Mouse (Mus musculus) G1E-ER4 (cell line): ENCODE results near the gene Drd1. TPM values are rescaled to one million over a fixed set of nuclear protein-coding genes. Genes with fewer than 3 reads are reported as not detected.

Source experiments
- GATA1 ChIP-seq: IDR thresholded peaks from one replicate; pipeline ENCODE4 v1.8.0; 2012; ENCODE audit warnings: low read length, inconsistent platforms
- polyA plus RNA-seq: library from polyadenylated mRNA; stranded (reverse); fragments of >175 nt; gene quantifications from 2 replicates; pipeline ENCODE4 v1.2.3, GENCODE M21; 2012

Drd1 gene
- polyA plus RNA-seq, 1 experiment: not detected

GRCm38 (mm10) chr13:54079782-54080759, 24.6 kb upstream of the Drd1 start:
- no peak for TF ChIP-seq GATA1

- TF ChIP-seq GATA1: no peak
Observed at GRCm38 (mm10) chr13:54077470-54078174, 22.1 kb upstream of the Drd1 start.

- no peak for TF ChIP-seq GATA1
Observed at GRCm38 (mm10) chr13:54076762-54077460, 21.4 kb upstream of the Drd1 start.

- no peak for TF ChIP-seq GATA1
Observed at GRCm38 (mm10) chr13:54076051-54076450, 20.5 kb upstream of the Drd1 start.

GRCm38 (mm10) chr13:54075416-54075815, 19.9 kb upstream of the Drd1 start:
- no peak for TF ChIP-seq GATA1

GRCm38 (mm10) chr13:54073491-54073890, 18.0 kb upstream of the Drd1 start:
- no peak for TF ChIP-seq GATA1

GRCm38 (mm10) chr13:54073066-54073465, 17.6 kb upstream of the Drd1 start:
- no peak for TF ChIP-seq GATA1

DNA sequence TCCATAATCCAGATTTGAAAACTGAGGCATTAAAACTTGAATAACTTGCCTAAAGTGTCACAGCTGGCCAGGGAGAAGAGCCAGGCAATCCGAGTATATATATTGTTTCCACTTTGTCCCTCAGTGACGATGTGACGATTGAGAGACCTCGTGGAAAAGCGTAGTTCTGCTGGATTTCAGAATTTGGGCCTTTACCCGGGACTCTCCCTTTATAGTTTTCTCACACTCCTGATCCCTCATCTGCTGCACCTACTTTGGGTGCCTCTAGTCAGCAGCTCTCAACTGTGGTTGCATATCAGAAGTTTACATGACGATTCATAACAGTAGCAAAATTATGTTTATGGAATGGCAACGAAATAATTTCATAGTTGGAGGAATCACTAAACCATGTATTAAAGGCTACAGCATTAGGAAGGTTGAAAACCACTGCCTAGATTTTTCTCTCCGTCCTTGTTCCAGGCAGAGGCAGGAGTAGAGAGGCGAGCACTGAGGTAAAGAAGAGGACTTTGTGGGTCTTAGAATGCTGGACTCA, 17.1 kb upstream of the Drd1 start:
- no peak for TF ChIP-seq GATA1

DNA sequence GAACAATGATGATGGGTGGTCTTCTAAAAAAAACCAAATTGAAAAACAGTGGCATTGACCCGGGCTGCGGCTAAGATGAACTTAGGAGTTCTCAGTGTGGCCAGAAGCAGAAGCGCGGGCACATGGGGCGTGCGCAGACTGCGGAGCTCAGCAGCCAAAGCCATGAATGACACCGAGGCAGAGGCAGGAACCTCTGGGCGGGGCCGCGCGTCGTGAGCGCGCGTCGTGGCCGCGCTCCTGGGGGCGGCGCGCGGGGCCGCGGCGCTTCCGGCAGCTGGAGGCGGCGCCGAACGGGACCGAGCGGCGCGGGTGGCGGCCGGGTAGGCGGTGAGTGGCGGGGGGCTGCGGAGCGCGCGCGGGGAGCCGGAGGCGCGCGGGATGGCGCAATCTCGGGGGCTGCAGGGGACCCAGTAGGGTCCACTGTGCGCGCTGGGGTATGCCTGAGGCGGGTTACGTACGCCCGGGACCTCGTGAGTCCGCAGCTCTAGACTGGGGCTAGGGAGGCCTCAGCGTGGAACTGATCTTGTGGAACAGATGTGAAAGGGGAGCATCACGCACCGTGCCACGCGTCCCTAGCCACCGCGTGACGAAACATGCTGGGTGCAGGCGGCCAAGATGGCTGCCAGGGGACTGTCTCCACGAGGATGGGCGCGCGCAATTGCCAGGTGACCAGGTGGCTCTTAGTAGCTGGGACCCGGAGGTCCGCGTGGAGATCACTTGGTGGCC, 16.3 kb upstream of the Drd1 start, which contains the start of gene Sfxn1:
Gene Sfxn1, plus strand, starts transcription at position 264 of the 726 bp plus-strand sequence.
- TF ChIP-seq GATA1: no peak

DNA sequence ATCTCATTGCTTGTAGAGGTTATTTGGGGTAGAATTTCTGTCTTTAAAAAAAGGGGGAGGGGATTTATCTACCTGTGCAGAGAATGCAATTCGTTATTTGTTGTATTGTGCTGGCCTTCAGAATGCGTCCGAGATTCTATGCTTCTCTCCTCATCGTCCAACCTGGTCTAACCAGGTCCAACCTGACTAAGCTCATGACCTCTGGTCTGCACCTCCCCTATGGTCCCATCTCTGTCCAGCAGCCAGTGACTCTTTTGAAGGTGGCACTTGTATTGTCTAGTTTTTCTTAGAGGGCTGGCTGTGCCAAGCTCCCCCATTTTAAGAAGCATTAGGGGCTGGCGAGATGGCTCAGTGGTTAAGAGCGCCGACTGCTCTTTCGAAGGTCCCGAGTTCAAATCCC, 15.5 kb upstream of the Drd1 start:
- no peak for TF ChIP-seq GATA1

GRCm38 (mm10) chr13:54067617-54068166, 12.2 kb upstream of the Drd1 start:
- no peak for TF ChIP-seq GATA1

DNA sequence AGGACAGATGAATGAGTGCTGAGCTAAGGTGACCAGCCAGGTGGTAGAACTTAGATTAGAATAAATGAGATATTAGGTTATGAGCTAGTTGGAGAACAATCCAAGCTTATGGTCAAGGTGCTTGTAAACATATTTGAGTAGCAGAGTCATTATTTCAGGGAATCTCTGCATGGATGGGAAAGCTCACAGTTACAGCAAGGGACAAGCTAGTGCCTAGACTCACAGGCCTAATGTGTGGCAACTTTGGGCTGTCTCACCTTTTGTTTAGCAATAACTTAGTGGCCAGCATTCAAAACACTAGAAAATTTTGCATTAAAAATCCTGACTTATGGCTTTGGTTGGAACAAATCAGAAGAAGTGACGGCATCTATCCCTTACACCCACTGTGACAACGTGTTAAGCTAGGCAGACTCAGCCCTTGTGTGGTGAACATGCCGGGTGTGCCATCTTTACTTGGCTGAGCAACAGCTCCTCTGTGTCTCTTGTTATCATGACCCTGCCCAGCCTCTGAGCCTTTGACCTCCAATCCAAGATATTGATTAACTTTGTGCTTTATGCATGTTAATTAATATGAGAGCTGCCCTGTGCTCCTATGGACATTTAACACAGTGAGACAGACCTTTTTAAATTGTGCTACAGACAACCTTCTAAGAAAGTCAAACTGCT, 10.7 kb upstream of the Drd1 start:
- no peak for TF ChIP-seq GATA1

- no peak for TF ChIP-seq GATA1
Observed at GRCm38 (mm10) chr13:54063292-54063691, 7.8 kb upstream of the Drd1 start.

DNA sequence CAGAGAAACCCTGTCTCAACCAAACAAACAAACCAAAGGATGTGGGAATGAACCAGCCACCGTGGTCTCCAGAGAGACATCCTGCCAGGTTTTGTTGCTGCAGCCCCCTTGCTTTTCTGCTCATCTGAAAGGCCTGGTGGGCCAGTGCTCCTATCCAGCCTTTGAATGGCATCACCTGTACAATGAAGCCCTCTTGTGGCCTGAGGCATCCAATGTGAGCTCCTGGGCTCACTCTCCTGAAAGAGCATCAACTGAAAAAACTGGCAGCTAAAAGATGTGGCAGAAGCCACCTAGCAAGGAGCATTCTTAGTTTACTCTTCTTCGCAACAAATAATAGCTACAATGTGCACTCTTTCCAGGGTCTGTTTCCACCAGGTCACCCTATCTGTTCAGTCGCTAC, 6.6 kb upstream of the Drd1 start:
- no peak for TF ChIP-seq GATA1
